Mouse (Mus musculus) limb, embryonic 12.5 days (tissue): ENCODE measurements around the gene Entpd7. TPM values are rescaled to one million over a fixed set of nuclear protein-coding genes. Genes with fewer than 3 reads are reported as not detected.

Source experiments
- ATAC-seq: fragments of 200-750 bp; cut with Nextera tagmentation; 2 replicates; pipeline ENCODE4 v1.8.0; 2017; ENCODE audit warnings: low read depth, moderate TSS enrichment; ENCODE audit not compliant: insufficient number of reproducible peaks, insufficient read depth, low FRiP score, low TSS enrichment
- H3K27ac ChIP-seq: fragments of 300-500 bp; sonication (generic); 2 replicates; pipeline ENCODE4 v1.5.1; 2016; ENCODE audit warnings: mild to moderate bottlenecking, moderate library complexity
- H3K27me3 ChIP-seq: fragments of 300-500 bp; sonication (generic); 2 replicates; pipeline ENCODE4 v1.6.1; 2016; ENCODE audit warnings: mild to moderate bottlenecking, moderate library complexity
- H3K36me3 ChIP-seq: fragments of 300-500 bp; sonication (generic); 2 replicates; pipeline ENCODE4 v1.6.1; 2016; ENCODE audit warnings: mild to moderate bottlenecking, moderate library complexity
- H3K4me1 ChIP-seq: fragments of 300-500 bp; sonication (generic); replicated peaks from 2 replicates; pipeline ENCODE4 v1.6.1; 2016
- H3K4me2 ChIP-seq: fragments of 300-500 bp; sonication (generic); 2 replicates; pipeline ENCODE4 v1.6.1; 2016; ENCODE audit warnings: mild to moderate bottlenecking, moderate library complexity
- H3K4me3 ChIP-seq: fragments of 300-500 bp; sonication (generic); replicated peaks from 2 replicates; pipeline ENCODE4 v1.5.1; 2016; ENCODE audit warnings: mild to moderate bottlenecking
- H3K9ac ChIP-seq: fragments of 300-500 bp; sonication (generic); replicated peaks from 2 replicates; pipeline ENCODE4 v1.6.1; 2016; ENCODE audit warnings: mild to moderate bottlenecking, moderate library complexity
- H3K9me3 ChIP-seq: fragments of 300-500 bp; sonication (generic); 2 replicates; pipeline ENCODE4 v1.6.1; 2016; ENCODE audit warnings: mild to moderate bottlenecking, moderate library complexity
- WGBS: fragments of 180-500 bp; shearing (Covaris S2); methylation state at CpG from one replicate; pipeline ENCODE4 v1.1.7; 2016; 5-methylcytosine and 5-hydroxymethylcytosine counted together
- polyA plus RNA-seq: library from polyadenylated mRNA; unstranded; fragments of >200 nt; fragmentation: Nextera tagmentation; extraction: Ambion mirVana; gene quantifications from 2 replicates; pipeline ENCODE4 v1.2.1, GENCODE M21; 2016

Gene Entpd7
- polyA plus RNA-seq, 1 experiment from 2014 or later: 10.5 TPM

- whole genome bisulfite sequencing: 2% methylated on average over 43 of the region's 43 CpGs
- H3K9me3 ChIP-seq: no peaks in the 10 kb centered on the region
- 0 out of 2 replicates have a peak, but pooled peaks have one; percentile 2 for ATAC-seq
These were observed 13.7 kb upstream of the Entpd7 start for GRCm38 (mm10) chr19:43675525-43676400.

GRCm38 (mm10) chr19:43678467-43679003 lies 10.9 kb upstream of the Entpd7 start:
- H3K27ac ChIP-seq: no peak overlapping the region
- H3K4me1 ChIP-seq: peaks cover 10% of the 10 kb centered on the region
- H3K36me3 ChIP-seq: no peaks in the 10 kb centered on the region
- no peak overlapping the region for H3K9ac ChIP-seq
- H3K9me3 ChIP-seq: no peaks in the 10 kb centered on the region
- 78% methylated on average over 8 of the region's 8 CpGs for WGBS
- H3K4me3 ChIP-seq: no peak overlapping the region
- peaks cover 6% of the 10 kb centered on the region for H3K27me3 ChIP-seq
- no peak overlapping the region for H3K4me2 ChIP-seq
- no peak for ATAC-seq

More at GRCm38 (mm10) chr19:43675525-43676400, 13.7 kb upstream of the Entpd7 start:
- peaks cover 6% of the 10 kb centered on the region for H3K27me3 ChIP-seq
- peak overlapping the region; percentile 97 for H3K4me3 ChIP-seq
- H3K4me2 ChIP-seq: peak overlapping the region; percentile 82
- no peaks in the 10 kb centered on the region for H3K36me3 ChIP-seq
- peaks cover 22% of the 10 kb centered on the region for H3K4me1 ChIP-seq
- peak overlapping the region; percentile 61 for H3K9ac ChIP-seq
- peak overlapping the region; percentile 91 for H3K27ac ChIP-seq

- H3K36me3 ChIP-seq: no peaks in the 10 kb centered on the region
- 82% methylated on average over 10 of the region's 10 CpGs for WGBS
These were observed 9.9 kb upstream of the Entpd7 start for GRCm38 (mm10) chr19:43679474-43679981.

GRCm38 (mm10) chr19:43681541-43681940 lies 7.9 kb upstream of the Entpd7 start:
- no peak for ATAC-seq
- Histone ChIP-seq H3K36me3 (no peaks in the 10 kb centered on the region), H3K4me2 (no peak overlapping the region), H3K9me3 (no peaks in the 10 kb centered on the region), H3K9ac (no peak overlapping the region), H3K4me3 (no peak overlapping the region), H3K27me3 (peaks cover 6% of the 10 kb centered on the region), H3K27ac (no peak overlapping the region), H3K4me1 (peaks cover 2% of the 10 kb centered on the region)
- WGBS: 94% methylated on average over 4 of the region's 4 CpGs

More at GRCm38 (mm10) chr19:43679474-43679981, 9.9 kb upstream of the Entpd7 start:
- Histone ChIP-seq H3K27me3 (peaks cover 6% of the 10 kb centered on the region), H3K9ac (no peak overlapping the region), H3K27ac (no peak overlapping the region), H3K4me1 (peaks cover 9% of the 10 kb centered on the region), H3K9me3 (no peaks in the 10 kb centered on the region), H3K4me2 (no peak overlapping the region), H3K4me3 (no peak overlapping the region)
- no peak for ATAC-seq

GRCm38 (mm10) chr19:43692815-43693214 lies 3.3 kb downstream of the Entpd7 start:
- Histone ChIP-seq H3K27ac (no peak overlapping the region), H3K27me3 (0 out of 2 replicates have a peak, but pooled peaks cover 4% of the 10 kb centered on the region), H3K36me3 (peaks cover 12% of the 10 kb centered on the region), H3K4me1 (peaks cover 19% of the 10 kb centered on the region; the same call in 1 of the 2 replicates), H3K9ac (no peak overlapping the region), H3K4me2 (no peak overlapping the region), H3K9me3 (no peaks in the 10 kb centered on the region), H3K4me3 (no peak overlapping the region)
- ATAC-seq: no peak
- 91% methylated on average over 14 of the region's 14 CpGs for WGBS

- H3K9me3 ChIP-seq: no peaks in the 10 kb centered on the region
- no peak for ATAC-seq
- no peak overlapping the region for H3K4me3 ChIP-seq
- peaks cover 13% of the 10 kb centered on the region; the same call in 1 of the 2 replicates for H3K4me1 ChIP-seq
- peaks cover 32% of the 10 kb centered on the region for H3K36me3 ChIP-seq
- no peak overlapping the region for H3K9ac ChIP-seq
- no peak overlapping the region for H3K27ac ChIP-seq
- H3K4me2 ChIP-seq: no peak overlapping the region
- H3K27me3 ChIP-seq: no peaks in the 10 kb centered on the region
- 71% methylated on average over 10 of the region's 10 CpGs for WGBS
These were observed 6.1 kb downstream of the Entpd7 start for GRCm38 (mm10) chr19:43695514-43695964.

- 88% methylated on average over 5 of the region's 5 CpGs for WGBS
- no peaks in the 10 kb centered on the region for H3K9me3 ChIP-seq
- no peak overlapping the region for H3K27ac ChIP-seq
- peaks cover 44% of the 10 kb centered on the region for H3K36me3 ChIP-seq
- no peak overlapping the region for H3K9ac ChIP-seq
- no peaks in the 10 kb centered on the region for H3K27me3 ChIP-seq
- no peak overlapping the region for H3K4me2 ChIP-seq
- no peak for ATAC-seq
- H3K4me3 ChIP-seq: no peak overlapping the region
- H3K4me1 ChIP-seq: 0 out of 2 replicates have a peak, but pooled peaks cover 5% of the 10 kb centered on the region
These were observed 8.3 kb downstream of the Entpd7 start for GRCm38 (mm10) chr19:43697666-43698370.

- H3K27me3 ChIP-seq: no peaks in the 10 kb centered on the region
- H3K4me1 ChIP-seq: 0 out of 2 replicates have a peak, but pooled peaks cover 5% of the 10 kb centered on the region
- peaks cover 55% of the 10 kb centered on the region for H3K36me3 ChIP-seq
- H3K4me3 ChIP-seq: no peak overlapping the region
- 75% methylated on average over 11 of the region's 11 CpGs for WGBS
- no peak overlapping the region for H3K9ac ChIP-seq
- ATAC-seq: no peak
- H3K9me3 ChIP-seq: no peaks in the 10 kb centered on the region
- H3K27ac ChIP-seq: no peak overlapping the region
- H3K4me2 ChIP-seq: no peak overlapping the region
These were observed 9.7 kb downstream of the Entpd7 start for GRCm38 (mm10) chr19:43699021-43699762.

GRCm38 (mm10) chr19:43699763-43700155 lies 10.3 kb downstream of the Entpd7 start:
- 0 out of 2 replicates have a peak, but pooled peaks cover 5% of the 10 kb centered on the region for H3K4me1 ChIP-seq
- no peak overlapping the region for H3K27ac ChIP-seq
- peaks cover 61% of the 10 kb centered on the region for H3K36me3 ChIP-seq
- H3K9ac ChIP-seq: no peak overlapping the region
- no peaks in the 10 kb centered on the region for H3K9me3 ChIP-seq
- H3K4me3 ChIP-seq: no peak overlapping the region
- H3K27me3 ChIP-seq: no peaks in the 10 kb centered on the region
- no peak for ATAC-seq
- 83% methylated on average over 6 of the region's 6 CpGs for WGBS
- H3K4me2 ChIP-seq: no peak overlapping the region

GRCm38 (mm10) chr19:43704211-43704610 lies 14.7 kb downstream of the Entpd7 start:
- no peak overlapping the region for H3K4me2 ChIP-seq
- H3K9ac ChIP-seq: no peak overlapping the region
- ATAC-seq: no peak
- H3K27me3 ChIP-seq: no peaks in the 10 kb centered on the region
- no peaks in the 10 kb centered on the region for H3K9me3 ChIP-seq
- peaks cover 88% of the 10 kb centered on the region for H3K36me3 ChIP-seq
- H3K4me1 ChIP-seq: 0 out of 2 replicates have a peak, but pooled peaks cover 5% of the 10 kb centered on the region
- no peak overlapping the region for H3K4me3 ChIP-seq
- WGBS: 85% methylated on average over 11 of the region's 11 CpGs
- H3K27ac ChIP-seq: no peak overlapping the region
